Mouse (Mus musculus) forebrain, embryonic 15.5 days (tissue): ENCODE data around the gene Rpl28. TPM values are rescaled to one million over a fixed set of nuclear protein-coding genes. Genes with fewer than 3 reads are reported as not detected.
A peak's percentile ranks its signal among the peaks of the same experiment; 100 is the strongest.

Experiments used
- ATAC-seq: fragments of 200-750 bp; cut with Nextera tagmentation; replicated peaks from 2 replicates; pipeline ENCODE4 v1.8.0; 2017; ENCODE audit warnings: mild to moderate bottlenecking, moderate TSS enrichment, moderate library complexity
- H3K27ac ChIP-seq: fragments of 300-500 bp; sonication (generic); replicated peaks from 2 replicates; pipeline ENCODE4 v1.5.1; 2015; ENCODE audit warnings: mild to moderate bottlenecking, inconsistent platforms
- H3K27me3 ChIP-seq: fragments of 300-500 bp; sonication (generic); 2 replicates; pipeline ENCODE4 v1.6.1; 2015; ENCODE audit warnings: inconsistent platforms
- H3K36me3 ChIP-seq: fragments of 300-500 bp; sonication (generic); 2 replicates; pipeline ENCODE4 v1.6.1; 2015; ENCODE audit warnings: mild to moderate bottlenecking, inconsistent platforms
- H3K4me1 ChIP-seq: fragments of 300-500 bp; sonication (generic); 2 replicates; pipeline ENCODE4 v1.6.1; 2015; ENCODE audit warnings: inconsistent platforms
- H3K4me2 ChIP-seq: fragments of 300-500 bp; sonication (generic); replicated peaks from 2 replicates; pipeline ENCODE4 v1.6.1; 2015; ENCODE audit warnings: mild to moderate bottlenecking, inconsistent platforms
- H3K4me3 ChIP-seq: fragments of 300-500 bp; sonication (generic); 2 replicates; pipeline ENCODE4 v1.5.1; 2015; ENCODE audit warnings: mild to moderate bottlenecking, inconsistent platforms
- H3K9ac ChIP-seq: fragments of 300-500 bp; sonication (generic); replicated peaks from 2 replicates; pipeline ENCODE4 v1.6.1; 2015; ENCODE audit warnings: mild to moderate bottlenecking, inconsistent platforms
- H3K9me3 ChIP-seq: fragments of 300-500 bp; sonication (generic); 2 replicates; pipeline ENCODE4 v1.6.1; 2016; ENCODE audit warnings: inconsistent platforms
- WGBS: fragments of 180-500 bp; shearing (Covaris S2); methylation state at CpG from one replicate; pipeline ENCODE4 v1.1.7; 2015; ENCODE audit warnings: mixed read lengths; 5-methylcytosine and 5-hydroxymethylcytosine counted together
- polyA plus RNA-seq: library from polyadenylated mRNA; unstranded; fragments of >200 nt; fragmentation: Nextera tagmentation; extraction: Ambion mirVana; gene quantifications from 2 replicates; pipeline ENCODE4 v1.2.1, GENCODE M21; 2015

Gene Rpl28
- polyA plus RNA-seq, 1 experiment from 2014 or later, result 224 TPM

DNA sequence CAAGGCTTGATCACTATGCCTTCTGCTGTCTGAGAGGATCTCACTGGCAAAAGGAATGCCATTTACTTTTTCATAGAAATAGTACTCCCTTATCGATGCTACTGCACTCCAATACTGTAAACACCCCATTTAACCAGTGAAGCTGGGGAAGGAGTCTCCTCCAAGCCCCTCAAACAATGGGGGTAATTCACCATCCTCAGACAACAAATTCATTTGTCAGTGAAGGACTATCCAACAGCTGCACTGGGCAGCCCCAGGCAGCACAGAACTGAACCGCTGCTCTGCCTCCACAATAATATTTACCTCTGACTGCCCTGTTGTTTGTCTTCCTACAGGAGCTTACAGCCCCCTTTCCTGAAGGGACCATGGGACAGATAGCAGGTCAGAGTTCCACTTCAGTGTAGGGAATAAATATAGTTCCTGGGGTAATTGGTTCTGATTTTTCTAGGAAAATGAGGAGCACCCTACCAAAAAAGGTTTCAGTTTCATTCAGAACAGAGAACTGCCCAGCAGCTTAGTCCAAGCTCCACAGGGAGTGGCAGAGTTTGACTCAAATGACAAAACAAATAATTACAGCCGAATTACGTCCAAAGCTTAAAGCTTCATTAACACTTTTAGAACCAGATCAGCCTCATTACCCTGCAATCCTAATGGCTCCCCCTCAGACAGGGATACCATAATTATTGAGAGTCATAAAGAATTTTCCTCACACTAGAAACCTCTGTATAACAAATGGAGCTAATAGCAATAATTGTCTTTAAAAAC, 27.5 kb upstream of the Rpl28 start:
- no peaks in the 10 kb centered on the region for H3K9me3 ChIP-seq
- no peaks in the 10 kb centered on the region for H3K27me3 ChIP-seq
- WGBS, result 4% methylated on average over 4 of the region's 4 CpGs
- no peaks in the 10 kb centered on the region for H3K36me3 ChIP-seq
- H3K4me1 ChIP-seq, result peaks cover 12% of the 10 kb centered on the region; the same call in 1 of the 2 replicates
- no peak overlapping the region for H3K4me2 ChIP-seq
- no peak overlapping the region for H3K4me3 ChIP-seq
- no peak for ATAC-seq
- H3K27ac ChIP-seq, result no peak overlapping the region
- H3K9ac ChIP-seq, result no peak overlapping the region

DNA sequence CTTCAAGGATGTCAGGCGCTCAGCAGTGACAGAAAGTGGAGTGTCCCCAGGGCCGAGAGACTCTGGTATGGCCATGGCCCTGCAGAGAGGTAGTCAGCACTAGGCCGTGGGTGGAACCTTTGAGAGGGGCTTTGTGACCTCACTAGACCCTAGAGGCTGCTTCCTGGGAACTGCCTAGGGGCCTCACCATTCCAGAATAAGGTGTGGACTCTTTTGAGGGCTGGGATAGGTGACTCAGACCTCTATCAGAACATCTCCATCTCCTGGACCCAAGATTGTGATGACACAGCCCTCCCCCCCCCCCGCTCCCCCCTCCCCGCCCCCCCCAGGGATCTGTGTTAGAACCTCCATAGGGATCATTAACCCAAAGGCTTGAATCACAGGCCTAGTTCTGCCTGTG, 21.5 kb upstream of the Rpl28 start, which contains the start of gene Fam71e2:
Gene Fam71e2 (minus strand): TSS at position 101 of the 400 bp plus-strand sequence.
- H3K9ac ChIP-seq, result no peak within 1 kb of the TSS
- 83% methylated on average over 4 of the region's 5 CpGs for WGBS
- no peak within 1 kb of the TSS for H3K4me3 ChIP-seq
- H3K36me3 ChIP-seq, result no peaks in the 10 kb centered on the region
- no peak within 1 kb of the TSS for H3K4me2 ChIP-seq
- H3K4me1 ChIP-seq, result no peaks in the 10 kb centered on the region
- no peak for ATAC-seq
- no peaks in the 10 kb centered on the region for H3K9me3 ChIP-seq
- no peak within 1 kb of the TSS for H3K27ac ChIP-seq
- peaks cover 23% of the 10 kb centered on the region for H3K27me3 ChIP-seq

DNA sequence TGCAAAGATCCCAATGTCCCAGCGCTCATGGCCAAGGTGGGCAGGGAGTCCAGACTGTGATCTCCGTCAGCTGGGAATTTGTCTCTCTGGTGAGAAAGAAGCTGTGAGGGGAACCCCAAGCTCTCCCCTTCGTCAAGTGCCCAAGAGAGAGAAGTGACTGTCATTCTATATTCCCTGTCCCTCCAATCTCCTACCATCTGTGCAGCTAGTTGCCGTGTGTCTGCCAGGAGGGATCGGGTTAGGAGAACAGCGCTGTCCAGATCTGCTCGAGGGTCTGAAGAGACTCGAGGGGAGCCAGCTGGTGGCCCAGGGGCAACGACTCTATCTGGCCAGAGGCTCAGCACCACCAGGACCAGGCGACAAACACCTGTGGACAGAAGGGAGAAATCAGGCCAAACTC, 16.5 kb upstream of the Rpl28 start:
- Histone ChIP-seq H3K9ac (no peak overlapping the region), H3K4me2 (no peak overlapping the region), H3K9me3 (no peaks in the 10 kb centered on the region), H3K4me1 (peaks cover 9% of the 10 kb centered on the region), H3K36me3 (no peaks in the 10 kb centered on the region), H3K27me3 (peaks cover 65% of the 10 kb centered on the region), H3K27ac (no peak overlapping the region), H3K4me3 (no peak overlapping the region)
- no peak for ATAC-seq
- 57% methylated on average over 10 of the region's 10 CpGs for WGBS

DNA sequence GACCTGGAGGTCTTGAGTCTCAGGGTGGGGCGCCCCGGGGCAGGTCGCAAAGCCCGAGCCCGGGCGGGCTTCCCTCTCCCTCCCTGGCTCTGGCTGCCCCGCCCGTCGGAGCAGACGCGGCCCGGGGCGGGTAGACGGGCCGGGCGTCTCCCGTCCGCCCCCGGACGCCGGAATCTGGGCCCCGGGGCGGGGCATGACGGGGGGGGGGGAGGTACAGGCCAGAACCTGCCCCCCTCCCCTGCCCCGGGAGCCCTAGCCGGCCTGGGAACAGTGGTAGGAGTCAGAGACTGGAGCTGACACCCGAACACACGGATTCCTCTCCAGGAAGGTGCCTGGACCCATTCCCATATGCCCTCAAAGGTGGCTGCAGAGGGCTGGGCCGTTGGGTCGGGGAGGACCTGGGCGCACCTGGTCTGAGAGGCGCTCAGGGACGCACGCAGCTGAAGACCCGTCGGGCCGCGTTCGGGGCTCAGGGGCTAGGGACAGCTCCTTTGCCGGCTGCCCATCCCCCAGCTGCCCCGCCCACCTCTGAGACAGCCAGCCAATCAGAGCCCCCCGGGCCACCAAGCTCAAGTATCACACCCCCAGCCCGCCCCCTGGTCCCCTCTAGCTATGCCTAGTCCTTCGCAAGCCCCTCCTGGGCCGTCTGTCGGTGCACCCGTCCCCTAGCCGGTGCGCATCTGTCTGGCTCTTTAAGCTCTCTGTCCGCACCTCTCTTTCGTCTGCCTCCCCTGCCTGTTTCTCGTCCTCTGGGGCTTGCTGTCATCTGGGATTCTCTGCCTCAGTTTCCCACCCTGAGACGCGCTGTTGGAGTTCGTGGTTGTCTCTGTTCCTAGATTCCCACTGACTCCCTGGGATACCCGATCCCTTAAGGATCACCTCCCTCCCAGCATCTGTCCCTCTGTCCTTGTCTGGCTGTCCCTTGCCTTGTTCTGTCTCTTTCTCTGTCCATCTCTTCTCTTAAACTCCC, 15.5 kb upstream of the Rpl28 start:
- WGBS, result under 1% methylated on average over 43 of the region's 56 CpGs
- Histone ChIP-seq H3K27ac (no peak overlapping the region), H3K9ac (peak overlapping the region; percentile 35; the same call in 1 of the 2 replicates), H3K9me3 (no peaks in the 10 kb centered on the region), H3K4me3 (peak overlapping the region; percentile 39), H3K36me3 (no peaks in the 10 kb centered on the region), H3K27me3 (peaks cover 65% of the 10 kb centered on the region), H3K4me2 (peak overlapping the region; percentile 43), H3K4me1 (peaks cover 9% of the 10 kb centered on the region)
- ATAC-seq, result peak; percentile 80

DNA sequence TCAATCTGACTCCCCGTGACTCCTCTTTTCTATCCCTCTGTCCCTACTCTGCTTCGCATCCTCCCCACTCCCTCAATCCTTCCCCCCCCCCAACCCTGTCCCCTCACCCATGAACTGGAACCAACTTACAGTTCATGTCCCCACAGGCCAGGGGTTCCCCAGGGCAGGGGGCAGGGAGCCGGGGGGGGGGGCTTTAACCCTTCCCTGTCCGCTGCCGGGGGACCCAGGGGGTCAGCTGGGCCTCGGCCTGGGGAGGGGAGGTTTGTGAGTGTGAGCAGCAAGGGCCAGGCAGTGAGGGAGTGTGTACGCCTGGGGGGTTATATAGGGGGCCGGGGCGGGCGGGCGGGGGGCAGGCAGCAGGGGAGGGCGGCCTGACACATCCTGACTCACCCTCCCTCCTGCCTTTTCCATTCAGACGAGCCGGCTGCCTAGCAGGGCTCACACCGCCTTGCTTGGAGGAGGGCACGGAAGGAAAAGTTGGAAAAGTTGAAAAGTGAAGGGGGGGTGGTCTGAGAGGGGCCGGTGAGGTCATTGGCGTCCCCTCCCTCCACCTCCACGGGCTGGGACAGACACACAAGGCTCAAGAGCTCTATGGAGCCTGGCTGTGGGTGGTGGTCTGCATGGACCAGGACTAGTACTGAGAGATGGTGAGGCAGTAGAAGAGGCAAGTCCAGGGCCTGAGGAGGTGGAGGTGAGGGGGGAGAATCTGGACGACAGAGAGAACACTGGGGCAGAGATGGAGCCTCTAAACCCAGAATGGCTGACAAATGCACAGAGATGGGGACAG, 14.6 kb upstream of the Rpl28 start:
- H3K4me3 ChIP-seq, result no peak overlapping the region
- H3K4me1 ChIP-seq, result peaks cover 9% of the 10 kb centered on the region
- ATAC-seq, result no peak; the same call in 1 of the 2 replicates
- H3K4me2 ChIP-seq, result no peak overlapping the region
- H3K36me3 ChIP-seq, result no peaks in the 10 kb centered on the region
- H3K27ac ChIP-seq, result no peak overlapping the region
- peaks cover 65% of the 10 kb centered on the region for H3K27me3 ChIP-seq
- no peaks in the 10 kb centered on the region for H3K9me3 ChIP-seq
- 3% methylated on average over 16 of the region's 20 CpGs for WGBS
- H3K9ac ChIP-seq, result no peak overlapping the region

DNA sequence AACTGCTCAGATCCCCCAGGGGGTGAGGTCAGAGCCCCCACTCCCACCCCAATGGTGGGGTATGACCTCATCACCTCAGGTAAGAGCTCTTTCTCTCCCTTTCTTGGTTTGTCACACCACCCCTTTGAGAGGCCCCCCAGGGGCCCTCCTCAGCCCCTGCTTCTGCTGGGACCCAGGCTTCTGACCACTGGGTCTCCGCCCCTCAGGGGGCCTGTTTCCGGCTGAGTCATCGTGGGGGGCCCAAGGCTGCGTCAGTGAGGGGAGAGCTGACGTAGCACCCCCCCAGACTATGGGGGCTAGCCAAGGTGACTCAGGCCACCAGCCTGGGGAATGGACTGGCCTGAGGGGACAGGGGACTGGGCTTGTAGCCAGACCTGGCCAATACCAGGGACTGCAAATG, 12.8 kb upstream of the Rpl28 start:
- no peak overlapping the region for H3K4me3 ChIP-seq
- WGBS, result 40% methylated on average over 5 of the region's 5 CpGs
- H3K9me3 ChIP-seq, result no peaks in the 10 kb centered on the region
- no peaks in the 10 kb centered on the region for H3K36me3 ChIP-seq
- peaks cover 9% of the 10 kb centered on the region for H3K4me1 ChIP-seq
- ATAC-seq, result no peak
- H3K27me3 ChIP-seq, result peaks cover 55% of the 10 kb centered on the region
- no peak overlapping the region for H3K27ac ChIP-seq
- H3K4me2 ChIP-seq, result no peak overlapping the region
- no peak overlapping the region for H3K9ac ChIP-seq

DNA sequence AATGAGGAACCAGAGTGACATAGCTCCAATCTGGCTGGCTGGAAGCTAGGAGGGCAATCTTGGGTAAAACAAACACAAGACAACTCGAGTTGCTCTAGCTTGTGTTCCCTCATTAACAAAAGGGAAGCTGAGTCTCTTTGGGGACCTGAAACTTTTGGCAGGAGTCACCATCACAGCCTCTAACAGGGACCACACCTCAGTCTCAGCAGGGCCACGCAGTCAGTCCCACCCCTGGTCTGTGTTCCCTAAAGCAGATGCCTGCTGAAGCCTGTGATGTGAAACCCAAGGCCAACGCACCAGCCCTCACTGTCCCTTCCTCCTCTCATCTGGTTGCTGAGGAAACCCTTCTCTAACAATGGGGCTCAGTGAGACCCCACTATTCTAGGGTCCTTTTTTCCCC, 10.5 kb upstream of the Rpl28 start:
- WGBS, result 57% methylated on average over 3 of the region's 3 CpGs
- Histone ChIP-seq H3K4me2 (no peak overlapping the region), H3K27me3 (peaks cover 33% of the 10 kb centered on the region), H3K4me1 (peaks cover 4% of the 10 kb centered on the region), H3K27ac (no peak overlapping the region), H3K36me3 (no peaks in the 10 kb centered on the region), H3K9ac (no peak overlapping the region), H3K9me3 (no peaks in the 10 kb centered on the region), H3K4me3 (no peak overlapping the region)
- no peak for ATAC-seq

DNA sequence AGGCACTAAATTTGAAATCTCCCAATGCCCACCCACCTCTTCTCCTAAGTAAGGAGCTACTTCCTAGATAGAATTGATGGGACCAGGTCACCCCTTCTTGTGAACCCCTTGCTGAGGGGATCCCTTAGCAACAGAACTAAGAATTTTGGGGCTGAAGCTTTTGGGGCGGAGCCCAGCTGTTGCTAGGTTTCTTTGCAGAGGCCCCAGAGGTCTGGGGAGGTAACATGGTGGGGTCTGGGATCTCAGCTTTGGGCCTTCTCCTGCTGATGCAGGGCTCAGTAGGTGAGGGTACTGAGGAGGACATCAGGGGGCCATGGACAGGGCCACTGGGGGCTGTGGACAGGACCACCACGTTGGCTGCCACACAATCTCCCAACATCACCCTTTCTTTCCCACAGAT, 9.9 kb upstream of the Rpl28 start, which contains the start of the genes Il11 and Tmem190:
Gene Il11 (minus strand): TSS at position 101 of the 400 bp plus-strand sequence.
Gene Tmem190 (plus strand): TSS at position 179 of the 400 bp plus-strand sequence.
- H3K36me3 ChIP-seq, result no peaks in the 10 kb centered on the region
- no peaks in the 10 kb centered on the region for H3K4me1 ChIP-seq
- no peak within 1 kb of the TSS for H3K4me2 ChIP-seq
- H3K4me3 ChIP-seq, result no peak within 1 kb of the TSS
- H3K27me3 ChIP-seq, result peaks cover 31% of the 10 kb centered on the region
- ATAC-seq, result no peak
- no peak within 1 kb of the TSS for H3K27ac ChIP-seq
- 73% methylated on average over 2 of the region's 2 CpGs for WGBS
- no peaks in the 10 kb centered on the region for H3K9me3 ChIP-seq
- no peak within 1 kb of the TSS for H3K9ac ChIP-seq

DNA sequence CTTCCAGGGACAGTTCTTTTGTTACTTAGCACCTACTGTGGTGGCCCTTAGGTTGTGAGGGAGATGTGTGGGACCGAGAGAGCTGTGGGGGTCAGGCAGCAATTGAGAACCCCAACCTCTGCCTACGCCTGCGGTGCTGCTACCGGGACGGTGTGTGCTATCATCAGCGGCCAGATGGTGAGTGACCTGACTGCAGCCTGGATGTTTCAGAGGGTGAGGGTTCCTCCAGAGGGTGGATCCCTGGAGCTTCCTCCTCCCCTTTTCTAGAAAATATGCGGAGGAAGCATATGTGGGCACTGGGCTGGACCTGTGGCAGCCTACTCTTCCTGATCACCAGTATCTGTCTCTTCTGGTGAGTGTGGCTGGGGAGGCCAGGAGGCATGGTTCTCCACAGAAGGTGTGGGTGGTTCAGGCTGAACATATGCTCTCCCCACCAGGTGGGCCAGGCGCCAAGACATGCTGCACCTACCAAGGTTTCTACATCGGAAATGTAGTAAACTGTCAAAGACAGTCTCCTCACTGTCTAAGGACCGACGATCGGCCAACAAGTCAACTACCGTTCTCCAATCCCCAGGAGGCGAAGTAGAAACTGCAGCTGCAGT, 8.9 kb upstream of the Rpl28 start:
- Histone ChIP-seq H3K27me3 (peaks cover 21% of the 10 kb centered on the region), H3K27ac (no peak overlapping the region), H3K4me1 (peaks cover 6% of the 10 kb centered on the region), H3K9me3 (no peaks in the 10 kb centered on the region), H3K36me3 (no peaks in the 10 kb centered on the region), H3K9ac (no peak overlapping the region), H3K4me3 (no peak overlapping the region), H3K4me2 (no peak overlapping the region)
- WGBS, result 86% methylated on average over 14 of the region's 14 CpGs
- ATAC-seq, result no peak

DNA sequence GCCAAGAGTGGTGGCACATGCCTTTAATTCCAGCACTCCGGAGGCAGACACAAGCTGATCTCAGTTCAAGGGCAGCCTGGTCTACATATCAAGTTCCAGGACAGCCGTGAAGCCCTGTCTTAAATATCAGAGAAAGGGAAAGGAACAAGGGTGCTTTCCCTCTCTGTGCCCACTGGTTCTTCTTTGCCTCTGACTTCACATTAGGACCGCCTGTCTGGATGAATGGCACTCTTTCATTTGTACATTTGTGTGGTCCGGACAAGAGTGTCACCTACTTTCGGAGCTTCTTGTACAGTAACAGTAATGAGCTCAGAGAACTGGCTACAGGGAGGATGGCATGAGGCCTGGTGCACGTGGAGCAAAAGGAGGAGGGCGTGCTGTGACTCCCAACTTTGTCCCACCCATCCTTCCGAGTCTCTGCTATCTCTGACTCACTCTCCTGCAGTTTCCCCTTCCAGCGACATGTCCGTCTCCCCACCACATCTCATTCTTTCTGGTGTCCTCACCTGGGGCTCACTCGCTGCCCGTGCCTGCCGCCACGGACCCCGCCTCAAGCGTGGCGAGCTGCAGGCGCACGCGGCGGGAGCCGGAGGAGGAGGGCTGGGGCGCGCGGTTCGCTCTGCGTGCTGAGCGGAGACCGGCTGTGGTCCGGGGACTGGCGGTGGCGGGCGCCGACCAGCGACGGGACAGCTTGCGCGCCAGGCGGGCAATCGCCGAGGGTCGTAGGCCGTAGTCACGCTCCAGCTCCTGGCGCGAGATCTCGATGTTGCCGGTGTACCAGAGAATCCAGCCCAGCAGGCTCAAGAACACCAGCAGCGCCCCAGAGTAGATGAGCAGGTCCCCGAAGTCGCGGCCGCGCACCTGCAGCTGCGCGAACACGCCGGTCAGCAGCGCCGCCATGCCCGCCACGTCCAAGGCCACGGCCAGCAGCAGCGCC, 3.9 kb upstream of the Rpl28 start:
- Histone ChIP-seq H3K27me3 (peaks cover 4% of the 10 kb centered on the region; the same call in 1 of the 2 replicates), H3K4me1 (peaks cover 24% of the 10 kb centered on the region), H3K9ac (peak overlapping the region; percentile 71), H3K27ac (no peak overlapping the region), H3K4me3 (peak overlapping the region; percentile 53), H3K9me3 (no peaks in the 10 kb centered on the region), H3K4me2 (peak overlapping the region; percentile 91), H3K36me3 (no peaks in the 10 kb centered on the region)
- ATAC-seq, result peak; percentile 20; the same call in 1 of the 2 replicates
- under 1% methylated on average over 64 of the region's 64 CpGs for WGBS
